Mouse (Mus musculus): ENCODE results near the gene Usp35.

Gene Usp35

DNA sequence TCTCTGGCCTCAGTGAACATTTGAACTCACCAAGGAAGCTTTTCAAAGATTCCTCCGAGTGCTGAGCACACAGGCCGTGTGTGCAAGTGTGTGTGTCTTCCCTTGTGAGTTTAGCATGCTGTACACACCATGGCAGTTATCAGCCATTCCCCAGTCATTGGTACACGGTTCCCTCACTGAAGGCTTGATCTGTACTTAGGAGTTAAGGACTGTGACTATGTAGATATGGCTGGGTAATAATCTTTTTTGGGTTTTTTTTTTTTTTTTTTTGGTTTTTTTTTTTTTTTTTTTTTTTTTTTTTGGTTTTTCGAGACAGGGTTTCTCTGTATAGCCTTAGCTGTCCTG lies 15.0 kb upstream of the Usp35 start:
- DNase-seq (ENCODE audit: low spot score in 2 of 2) = peak in 1 of 2 experiments; percentile 6

DNA sequence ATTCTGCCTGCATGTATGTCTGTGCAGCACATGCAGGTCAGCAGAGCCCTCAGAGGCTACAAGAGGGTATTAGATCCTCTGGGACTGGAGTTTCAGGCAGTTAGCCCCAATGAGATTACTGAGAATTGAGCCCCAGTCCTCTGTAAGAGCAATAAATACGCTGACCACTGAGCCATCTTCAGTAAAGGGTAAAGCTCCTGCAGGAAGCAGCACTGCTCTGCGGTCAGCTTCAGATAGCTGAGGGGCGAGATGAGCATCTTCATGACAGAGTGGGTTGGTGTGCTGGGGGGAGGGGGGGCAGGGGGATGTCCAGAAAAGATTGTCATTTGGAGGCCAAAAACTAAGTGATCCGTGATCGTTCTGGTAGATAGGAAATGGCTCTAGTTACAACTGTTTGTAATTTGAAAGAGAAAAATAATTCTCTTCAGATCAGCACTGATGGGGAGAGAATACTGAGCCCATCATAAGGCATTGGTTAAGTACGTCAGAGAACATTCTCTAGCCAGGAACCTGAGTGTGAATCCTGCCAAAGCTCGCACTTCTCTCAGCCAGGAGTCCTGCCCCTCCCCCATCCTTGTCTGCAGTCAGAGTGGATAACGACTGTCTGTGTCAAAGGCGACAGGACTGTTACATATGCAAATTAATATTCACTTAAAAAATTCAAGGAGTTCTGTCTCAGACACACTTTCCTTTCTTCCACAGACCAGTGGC lies 14.4 kb upstream of the Usp35 start:
- peak in 1 of 2 experiments; percentile 10 for DNase-seq (ENCODE audit: low spot score in 2 of 2)

DNA sequence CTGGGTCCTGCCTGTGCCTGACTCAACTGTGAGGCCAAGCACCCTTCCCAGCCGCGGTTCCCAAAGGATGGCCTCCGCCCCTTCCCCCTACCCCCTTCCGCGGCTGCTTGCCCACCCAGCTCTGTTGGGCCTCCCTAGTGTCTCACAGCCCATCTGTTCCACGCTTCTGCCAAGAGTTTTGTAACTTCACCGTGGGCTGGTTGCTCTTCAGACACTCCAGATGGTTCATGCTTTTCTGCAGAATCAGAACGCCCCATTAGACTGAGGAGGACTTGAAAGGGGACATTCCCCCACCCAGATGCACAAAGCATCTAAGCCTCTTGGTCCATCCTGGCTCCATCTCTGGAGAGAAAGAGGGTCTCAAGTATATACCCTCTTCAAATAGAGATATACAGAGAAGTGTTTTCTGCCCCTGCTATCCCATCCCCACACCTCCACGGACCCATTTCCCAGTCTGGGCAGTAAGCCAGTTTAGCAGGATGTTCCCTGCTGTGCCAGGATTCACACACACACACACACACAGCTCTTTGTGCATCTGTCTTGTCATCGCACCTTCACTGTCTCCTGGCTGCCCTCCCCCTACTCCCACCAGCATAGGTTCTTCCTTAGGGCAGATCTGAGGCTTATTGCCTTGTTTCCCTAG lies 13.5 kb upstream of the Usp35 start:
- peak in 1 of 2 experiments; percentile 7 for DNase-seq (ENCODE audit: low spot score in 2 of 2)

DNA sequence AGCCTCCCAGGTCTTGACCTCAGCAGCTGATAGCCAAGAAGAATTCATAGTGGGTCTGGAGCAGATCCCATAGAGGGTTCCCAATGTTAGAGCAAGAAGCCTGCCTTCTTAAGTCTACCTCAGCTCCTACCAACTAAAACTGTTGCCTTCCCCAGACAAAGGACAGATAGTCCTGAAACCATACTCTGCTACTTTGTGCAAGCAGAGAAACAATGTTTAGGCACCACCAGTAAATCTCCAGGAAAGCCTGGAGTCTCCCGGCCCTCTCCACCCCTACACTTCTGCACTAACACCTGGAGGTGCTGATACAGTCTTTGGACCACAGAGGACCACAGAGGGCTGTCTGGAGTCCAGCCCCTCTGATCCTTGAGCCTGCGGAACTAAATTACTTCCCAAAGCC lies 12.8 kb upstream of the Usp35 start:
- peak in 1 of 2 experiments; percentile 4 for DNase-seq (ENCODE audit: low spot score in 2 of 2)

DNA sequence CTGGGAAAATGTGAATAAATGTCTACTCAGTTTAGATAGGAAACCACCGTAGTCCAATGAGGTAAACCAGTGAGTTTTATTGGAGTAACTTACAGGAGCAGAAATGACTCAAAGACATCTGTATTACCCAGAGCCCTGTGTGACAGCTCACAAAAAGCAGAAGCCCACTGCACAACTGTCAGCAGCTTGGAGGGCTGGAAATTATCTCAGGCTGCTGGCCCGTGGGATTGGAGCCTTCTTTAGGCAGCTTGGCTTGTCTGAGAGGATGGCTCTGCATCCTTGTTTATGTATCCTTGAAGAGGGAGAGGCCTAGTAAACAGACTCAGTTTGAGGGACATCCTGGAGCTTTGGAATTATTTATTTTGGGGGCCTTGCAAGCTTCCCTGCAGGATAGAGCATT lies 11.1 kb upstream of the Usp35 start:
- no peak for DNase-seq (ENCODE audit: low spot score in 2 of 2)

DNA sequence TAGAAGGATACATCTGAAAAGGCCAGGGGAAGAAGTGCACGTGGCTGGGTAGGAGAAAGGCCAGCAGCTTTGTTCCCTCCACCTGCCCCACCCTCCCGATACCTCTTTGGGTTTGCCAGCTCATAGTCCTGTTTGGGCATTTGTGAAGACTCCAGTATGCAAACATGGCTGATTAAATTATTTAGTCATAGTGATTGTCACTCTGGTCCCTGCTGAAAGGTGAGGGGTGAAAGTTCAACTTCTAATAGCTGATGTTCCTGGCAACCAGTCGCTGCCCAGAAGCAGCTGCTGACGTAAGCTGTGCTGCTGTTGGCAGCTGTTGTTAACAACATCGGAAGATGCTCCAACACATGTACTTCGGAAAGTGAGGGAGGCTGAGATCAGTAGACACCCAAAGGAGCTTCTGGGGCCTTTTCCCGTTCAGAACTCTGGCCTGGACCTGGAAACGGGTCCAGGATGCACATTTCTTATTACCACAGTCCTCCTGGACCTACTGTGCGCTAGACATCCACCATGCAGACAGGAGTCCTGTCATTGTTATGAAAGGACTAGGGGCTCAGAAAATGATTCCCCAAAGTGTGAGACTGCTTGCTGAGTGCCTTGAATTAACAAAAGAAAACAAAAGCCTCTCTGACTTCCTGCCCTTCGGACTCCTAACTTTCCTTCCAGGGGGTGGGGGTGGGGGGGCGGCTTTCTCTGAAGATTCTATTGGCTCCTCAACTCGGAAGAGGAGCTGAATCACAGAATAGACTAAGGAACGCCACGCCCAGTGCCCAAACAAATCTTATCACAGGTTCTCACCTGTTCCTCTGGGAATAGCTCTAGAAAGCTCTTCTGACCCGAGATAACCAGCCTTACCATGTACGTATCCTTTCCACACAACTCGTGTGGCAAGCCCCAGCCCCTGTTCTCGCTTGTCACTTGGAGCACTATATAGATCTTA lies 9.4 kb upstream of the Usp35 start:
- no peak for DNase-seq (ENCODE audit: low spot score in 2 of 2)

DNA sequence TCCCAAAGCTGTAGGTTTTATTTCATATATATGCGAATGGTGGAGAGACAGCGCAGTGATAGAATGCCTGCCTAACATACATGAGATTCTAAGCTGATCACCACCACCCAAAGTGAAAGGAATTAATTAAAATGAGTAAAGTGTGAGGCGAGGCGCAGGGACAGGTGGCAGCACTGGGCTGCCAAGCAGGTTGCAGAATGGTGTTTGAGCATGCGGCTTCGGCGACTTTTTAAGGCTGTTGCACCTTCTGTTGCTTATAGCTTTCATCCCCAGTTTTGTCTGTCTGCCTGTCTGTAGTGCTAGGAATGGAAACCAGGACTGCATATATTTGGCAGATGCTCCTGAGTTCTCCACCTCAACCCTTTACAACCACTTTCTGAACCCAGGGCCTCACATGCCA lies 7.8 kb upstream of the Usp35 start:
- no peak for DNase-seq (ENCODE audit: low spot score in 2 of 2)

DNA sequence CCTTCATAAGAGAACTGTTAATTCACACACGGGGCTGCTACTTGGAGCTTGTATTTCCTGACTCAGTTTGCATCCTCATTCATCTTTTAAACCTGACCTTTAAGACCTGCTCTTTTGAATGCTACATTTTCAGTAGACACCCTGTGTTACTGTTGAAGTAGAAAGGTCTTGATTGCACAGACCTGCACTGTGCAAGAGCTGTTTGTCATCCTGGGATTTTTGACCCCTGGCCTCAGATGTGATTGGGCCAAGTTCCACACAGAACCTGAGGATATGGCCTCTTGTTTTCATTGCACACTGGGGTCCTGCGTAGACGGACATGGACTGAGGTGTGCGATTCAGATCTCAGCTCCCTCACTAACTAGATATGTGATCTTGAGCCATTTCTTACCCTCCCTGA lies 6.8 kb upstream of the Usp35 start:
- no peak for DNase-seq (ENCODE audit: low spot score in 2 of 2)

DNA sequence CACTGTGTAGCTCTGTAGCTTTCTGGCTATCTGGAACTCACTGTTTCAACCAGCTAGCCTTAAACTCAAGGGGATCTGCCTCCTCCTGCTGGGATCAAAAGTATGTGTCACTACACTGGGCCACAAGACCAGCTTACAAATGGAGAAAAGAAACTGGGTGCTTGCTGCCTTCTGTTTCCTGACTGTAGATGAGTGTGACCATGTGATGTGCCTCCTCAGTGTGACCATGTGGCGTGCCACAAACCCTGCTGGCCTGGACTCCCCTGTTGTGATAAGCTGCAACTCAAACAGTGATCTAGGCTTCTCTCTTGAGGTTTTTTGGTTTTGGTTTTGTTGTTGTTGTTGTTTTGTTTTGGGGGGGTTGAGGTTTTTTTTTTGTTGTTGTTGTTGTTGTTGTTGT lies 4.9 kb upstream of the Usp35 start:
- DNase-seq (ENCODE audit: low spot score in 2 of 2) = no peak

DNA sequence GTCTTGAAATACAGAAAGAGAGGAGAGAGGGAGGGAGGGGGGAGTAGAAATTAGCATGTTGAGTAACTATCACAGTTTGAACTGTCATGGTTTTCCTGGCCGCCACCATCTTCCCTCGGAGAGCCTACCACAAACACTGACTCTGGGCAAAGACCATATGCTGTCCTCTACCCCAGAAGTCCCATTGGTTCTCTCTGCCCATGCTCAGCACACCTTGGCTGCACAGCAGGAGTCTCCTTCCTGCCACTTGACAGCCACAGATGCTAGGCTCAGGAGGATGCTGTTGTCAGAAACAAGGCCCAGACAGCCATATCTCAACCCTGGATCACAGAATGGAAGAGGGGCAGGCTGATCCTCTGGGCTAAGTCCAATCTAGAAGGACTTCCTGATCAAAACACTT lies 2.6 kb upstream of the Usp35 start:
- no peak for DNase-seq (ENCODE audit: low spot score in 2 of 2)

DNA sequence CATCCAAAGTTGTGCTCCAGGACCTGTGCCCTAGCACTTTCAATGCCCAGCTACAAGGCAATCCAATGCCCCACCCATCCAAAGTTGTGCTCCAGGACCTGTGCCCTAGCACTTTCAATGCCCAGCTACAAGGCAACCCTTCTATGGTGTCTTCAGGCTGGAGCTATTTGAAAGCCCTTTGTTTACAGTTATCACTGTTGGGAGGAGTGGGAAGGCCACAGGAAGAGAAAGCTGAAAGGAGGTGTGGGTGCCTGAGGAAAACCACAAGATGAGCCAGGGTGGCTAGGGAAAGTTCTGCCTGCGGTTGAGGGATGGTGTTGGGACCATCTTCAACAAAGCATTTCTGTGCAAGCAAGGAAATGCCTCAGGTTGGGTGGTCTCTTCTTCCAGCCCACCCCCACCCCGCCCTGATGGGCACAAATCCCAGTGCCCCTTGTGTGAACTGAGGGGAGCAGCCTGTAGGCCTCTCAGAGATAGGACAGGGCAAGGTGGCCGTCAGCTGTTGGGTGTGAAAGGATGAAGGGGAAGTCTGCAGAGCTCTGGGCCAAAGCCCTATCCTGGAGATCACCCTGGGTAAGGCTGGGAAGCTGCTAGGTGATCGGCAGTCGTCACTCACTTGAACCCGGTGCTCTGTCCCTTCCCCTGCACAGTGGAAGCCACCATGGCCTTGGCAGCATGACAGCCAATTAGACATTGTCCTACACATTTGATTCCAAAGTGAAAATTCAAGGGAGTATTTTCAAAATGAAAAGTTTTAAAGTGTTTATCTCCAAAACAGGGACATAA lies 1.5 kb upstream of the Usp35 start:
- no peak for DNase-seq (ENCODE audit: low spot score in 2 of 2)

DNA sequence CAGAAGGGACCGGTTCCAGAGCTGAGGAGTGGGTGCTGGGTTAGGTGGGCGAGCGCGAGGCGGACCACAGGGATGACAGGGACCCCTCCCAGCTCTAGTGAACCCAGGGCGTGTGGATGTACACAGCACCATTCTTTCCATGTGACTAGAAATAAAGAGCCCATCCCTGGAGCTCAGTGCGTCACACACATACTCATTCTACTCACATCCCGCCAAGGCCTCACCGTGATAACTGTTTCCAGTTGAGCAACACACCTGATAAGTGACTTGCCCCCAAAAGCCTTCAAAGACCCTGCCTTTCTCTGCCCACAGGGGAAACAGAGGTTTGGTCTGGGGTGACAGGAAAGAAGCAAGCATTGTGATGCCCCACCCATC lies 834 bp upstream of the Usp35 start:
- DNase-seq (ENCODE audit: low spot score in 2 of 2) = no peak

DNA sequence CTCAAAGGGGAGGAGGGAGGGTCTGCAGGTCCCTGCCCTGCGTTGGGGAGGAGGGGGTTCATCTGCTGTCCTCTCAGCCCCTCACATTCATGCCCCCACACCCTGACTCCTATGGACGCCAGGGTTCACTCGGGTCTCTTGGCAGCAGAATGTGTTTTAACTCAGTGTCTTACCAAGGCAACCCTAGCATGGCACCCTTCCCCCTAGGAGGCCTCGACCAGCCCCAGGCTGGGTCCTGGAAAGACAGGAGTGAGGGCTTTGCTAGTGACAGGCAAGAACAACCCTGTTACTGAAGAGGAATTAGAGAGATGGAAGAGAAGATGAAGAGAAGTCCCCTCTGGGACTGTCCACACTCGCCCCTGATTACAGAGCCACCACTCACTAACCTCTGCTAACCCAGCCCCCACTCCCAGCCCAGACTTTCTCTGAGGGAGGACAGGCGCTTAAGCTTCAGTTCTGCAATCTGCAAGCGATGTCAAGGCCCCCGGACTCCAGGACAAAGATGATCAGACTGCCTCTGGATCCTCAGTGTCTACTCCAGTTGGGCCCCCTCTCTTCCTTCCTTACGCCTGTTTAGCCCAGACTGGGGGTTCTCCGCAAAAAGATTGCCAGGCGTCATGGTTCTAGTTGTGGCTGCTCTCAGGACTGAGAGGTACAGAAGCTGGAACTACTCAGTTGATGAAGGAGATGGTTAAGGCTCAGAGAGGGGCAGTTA lies 732 bp downstream of the Usp35 start:
- no peak for DNase-seq (ENCODE audit: low spot score in 2 of 2)

DNA sequence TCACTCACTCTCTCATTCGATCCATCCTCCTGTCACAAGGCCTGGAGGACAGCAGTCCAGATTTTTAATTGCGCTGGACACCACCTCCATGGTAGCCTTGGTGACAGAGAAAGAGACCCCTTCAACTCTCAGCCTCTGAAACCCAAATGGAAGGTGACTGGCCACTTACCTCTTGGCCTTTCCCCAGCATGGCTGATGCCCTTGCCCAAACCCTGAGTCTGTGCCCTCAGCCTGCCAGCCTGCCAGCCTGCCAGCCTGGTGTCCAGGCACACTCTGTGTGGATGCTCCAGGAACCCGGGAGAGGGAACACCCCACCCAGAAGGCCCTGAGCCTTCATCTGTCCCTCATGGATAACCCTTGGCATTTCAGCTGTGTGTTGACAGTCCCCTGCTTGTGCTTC lies 2.1 kb downstream of the Usp35 start:
- DNase-seq (ENCODE audit: low spot score in 2 of 2) = no peak

DNA sequence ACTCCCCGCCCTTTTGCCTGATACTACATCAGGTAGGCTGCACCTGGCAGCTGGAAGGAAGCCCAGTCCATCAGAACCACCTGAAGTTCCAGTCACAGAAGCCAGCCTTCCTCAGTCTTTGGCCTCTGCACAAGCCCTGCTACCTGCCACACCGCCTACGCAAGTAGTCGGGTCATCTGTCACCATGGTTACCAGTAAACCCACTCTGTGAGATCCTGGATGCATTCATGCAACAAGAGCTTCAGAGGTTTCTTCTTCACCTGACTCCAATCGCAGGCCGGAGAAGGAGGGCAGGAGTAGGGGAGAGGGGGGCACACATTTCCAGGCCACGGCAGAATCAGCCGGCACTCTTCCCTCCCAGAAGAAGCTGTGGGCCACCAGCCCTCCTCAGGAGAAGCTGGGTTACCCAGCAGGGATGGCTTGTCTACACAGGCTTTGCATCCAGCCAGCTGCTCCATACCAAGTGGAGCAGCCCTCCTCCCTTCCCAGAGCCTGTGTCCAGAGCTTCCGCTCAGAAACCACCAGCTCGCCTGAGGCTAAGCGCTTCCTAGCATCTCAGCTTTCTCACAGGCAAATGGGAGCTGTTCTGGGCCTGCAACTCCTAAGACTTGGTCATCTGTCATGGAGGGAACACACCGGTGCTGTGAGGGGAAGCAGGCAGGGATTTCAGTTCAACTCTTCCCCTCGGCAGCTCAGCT lies 2.8 kb downstream of the Usp35 start:
- DNase-seq (ENCODE audit: low spot score in 2 of 2) = no peak

DNA sequence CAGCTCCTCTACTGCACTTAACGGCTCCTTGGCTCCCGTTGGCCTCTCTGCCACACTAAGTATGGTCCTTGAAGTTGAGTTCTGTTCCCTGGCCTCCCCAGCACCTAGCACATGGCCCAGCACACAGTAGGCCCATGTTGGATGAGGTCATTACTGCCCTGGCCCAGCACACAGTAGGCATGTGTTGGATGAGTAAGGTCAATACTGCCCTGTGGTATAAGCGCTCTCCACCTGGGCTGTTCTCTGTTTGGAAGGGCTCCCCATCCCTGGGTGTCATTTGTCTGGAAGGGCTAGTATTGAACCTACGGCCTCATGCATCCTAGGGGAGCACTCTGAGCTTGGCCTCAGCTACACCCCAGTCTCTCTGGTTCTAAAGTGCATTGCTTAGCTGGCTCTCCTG lies 4.4 kb downstream of the Usp35 start:
- no peak for DNase-seq (ENCODE audit: low spot score in 2 of 2)

DNA sequence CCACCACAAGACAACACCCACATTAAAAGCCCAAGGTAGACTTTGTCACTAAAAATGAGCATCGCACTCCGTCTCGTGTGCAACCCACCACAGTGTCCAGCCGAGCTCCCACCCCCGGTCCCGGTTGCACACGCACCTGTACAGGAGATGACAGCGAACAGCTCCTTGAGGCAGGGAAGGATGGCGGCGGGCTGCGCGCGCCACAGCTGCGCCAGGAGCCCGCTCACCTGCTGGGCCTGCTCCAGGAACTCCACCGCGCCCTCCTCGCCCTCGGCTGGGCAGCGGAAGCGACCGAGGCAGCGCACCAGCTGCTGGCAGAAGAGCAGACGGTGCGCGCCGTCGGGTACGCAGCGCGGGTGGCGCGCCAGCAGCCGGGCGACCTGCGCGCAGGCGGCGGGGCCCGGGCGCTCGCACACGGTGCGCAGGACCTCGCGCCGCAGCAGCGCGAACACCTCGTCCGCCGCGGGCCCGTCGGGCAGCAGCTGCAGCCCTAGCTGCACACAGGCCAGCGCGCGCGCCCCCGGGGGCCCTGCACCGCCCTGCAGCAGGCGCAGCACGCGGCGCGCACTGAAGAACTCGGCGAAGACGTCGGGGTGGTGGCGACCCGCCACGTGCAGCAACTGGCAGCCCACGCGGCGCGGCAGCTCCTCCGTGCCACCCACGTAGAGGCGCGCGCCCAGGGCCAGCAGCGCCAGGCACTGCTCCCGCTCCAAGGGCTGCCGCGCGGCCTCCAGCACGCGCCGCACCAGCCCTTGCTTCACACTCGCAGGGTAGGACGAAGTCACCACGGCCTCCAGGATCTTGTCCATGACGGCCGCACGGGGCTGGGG lies 6.4 kb downstream of the Usp35 start:
- no peak for DNase-seq (ENCODE audit: low spot score in 2 of 2)

DNA sequence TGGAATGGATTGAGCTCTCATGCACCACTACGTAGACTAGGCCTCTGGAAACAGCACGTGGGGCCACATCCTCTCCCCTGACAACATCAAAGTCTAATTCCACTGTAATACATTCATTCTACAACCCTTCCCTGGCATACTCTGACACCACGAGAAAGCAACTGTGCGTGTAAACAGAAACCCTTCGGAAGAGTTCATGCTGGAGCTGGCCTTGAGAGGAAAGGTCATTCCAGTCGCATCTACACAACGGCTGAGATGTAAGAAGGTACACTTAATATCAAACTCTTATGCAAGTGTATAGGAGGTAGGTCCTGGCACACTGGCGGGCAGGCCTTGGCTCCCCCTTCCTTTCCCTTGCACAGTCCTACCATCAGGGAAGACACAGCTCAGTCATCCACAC lies 7.5 kb downstream of the Usp35 start:
- no peak for DNase-seq (ENCODE audit: low spot score in 2 of 2)

DNA sequence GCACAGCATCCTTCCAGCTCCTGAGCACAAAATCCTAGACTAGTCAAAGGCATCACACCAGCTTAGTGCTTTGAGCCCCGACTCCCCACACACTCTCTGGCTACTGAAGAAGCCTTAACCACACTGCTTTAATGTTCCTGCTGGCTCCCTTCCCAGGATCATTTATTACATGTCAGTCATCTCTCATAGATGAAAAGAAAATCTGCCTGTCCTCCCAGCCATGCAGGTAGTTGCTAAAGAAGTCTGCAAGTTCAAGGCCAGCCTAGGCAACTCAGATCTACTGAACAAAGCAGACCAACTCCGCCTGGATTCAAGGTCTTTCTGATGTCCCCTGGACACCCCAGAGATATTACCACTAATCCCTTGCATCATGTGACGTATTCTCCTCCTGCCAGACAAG lies 14.1 kb downstream of the Usp35 start:
- DNase-seq (ENCODE audit: low spot score in 2 of 2) = no peak

DNA sequence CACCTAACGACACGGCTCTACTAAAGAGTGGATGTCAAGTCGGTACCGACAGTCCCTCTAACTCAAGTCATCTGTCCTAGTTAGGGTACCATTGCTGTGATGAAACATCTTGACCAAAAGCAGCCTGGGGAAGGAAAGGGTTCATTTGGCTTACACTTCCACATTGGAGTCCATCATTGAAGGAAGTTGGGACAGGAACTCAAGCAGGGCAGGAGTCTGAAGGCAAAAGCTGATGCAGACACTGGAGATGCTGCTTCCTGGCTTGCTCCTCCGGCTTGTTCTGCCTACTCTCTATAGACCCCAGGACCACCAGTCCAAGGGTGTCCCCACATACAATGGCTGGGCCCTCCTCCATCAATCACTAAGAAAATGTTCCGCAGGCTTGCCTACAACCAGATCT lies 16.2 kb downstream of the Usp35 start:
- no peak for DNase-seq (ENCODE audit: low spot score in 2 of 2)
